Mouse (Mus musculus) monocyte, adult 2 months (primary cell): ENCODE data around the gene Gm7030.
"Not testable (repeated sequence)": the region's sequence is repeated elsewhere in the genome, so short reads cannot be mapped to it uniquely, and the experiment has no call there.

ENCODE experiments used
- DNase-seq, 2 experiments: peaks; one replicate each; pipeline ENCODE4 v3.0.0; 2022; ENCODE audit warnings: low spot score in 2 of 2, low read depth in 1 of 2

Gm7030 gene

GRCm38 (mm10) chr17:36135421-36136231, 6.4 kb upstream of the Gm7030 start:
- peak in 1 of 2 experiments; percentile 22 for DNase-seq

GRCm38 (mm10) chr17:36131516-36132265, 2.5 kb upstream of the Gm7030 start:
- DNase-seq: no peak

GRCm38 (mm10) chr17:36128525-36128924, 700 bp downstream of the Gm7030 start:
- DNase-seq: not testable (repeated sequence)

- DNase-seq: not testable (repeated sequence)
Observed at GRCm38 (mm10) chr17:36124111-36124510, 5.1 kb downstream of the Gm7030 start.

GRCm38 (mm10) chr17:36121352-36122020, 7.7 kb downstream of the Gm7030 start, which contains the start of gene Gm19684:
Gene Gm19684, plus strand, starts transcription at chr17:36121678.
- peak; percentile 41 to 44 for DNase-seq

- DNase-seq: not testable (repeated sequence)
Observed at GRCm38 (mm10) chr17:36120839-36121238, 8.4 kb downstream of the Gm7030 start.

- not testable (repeated sequence) for DNase-seq
Observed at GRCm38 (mm10) chr17:36116545-36116944, 12.7 kb downstream of the Gm7030 start.

- peak in 1 of 2 experiments; percentile 19 for DNase-seq
Observed at GRCm38 (mm10) chr17:36113979-36114593, 15.1 kb downstream of the Gm7030 start.

GRCm38 (mm10) chr17:36111510-36111868, 17.7 kb downstream of the Gm7030 start:
- peak in 1 of 2 experiments; percentile 31 for DNase-seq

- DNase-seq: peak in 1 of 2 experiments; percentile 22
Observed at GRCm38 (mm10) chr17:36110641-36111509, 18.4 kb downstream of the Gm7030 start.

GRCm38 (mm10) chr17:36110129-36110528, 19.1 kb downstream of the Gm7030 start:
- not testable (repeated sequence) for DNase-seq

GRCm38 (mm10) chr17:36102091-36102490, 27.1 kb downstream of the Gm7030 start:
- DNase-seq: not testable (repeated sequence)

GRCm38 (mm10) chr17:36099603-36100002, 29.6 kb downstream of the Gm7030 start:
- not testable (repeated sequence) for DNase-seq

- no peak for DNase-seq
Observed at GRCm38 (mm10) chr17:36093936-36094335, 35.3 kb downstream of the Gm7030 start.

- DNase-seq: not testable (repeated sequence)
Observed at GRCm38 (mm10) chr17:36092520-36092919, 36.7 kb downstream of the Gm7030 start.

- not testable (repeated sequence) for DNase-seq
Observed at GRCm38 (mm10) chr17:36091933-36092332, 37.3 kb downstream of the Gm7030 start.

GRCm38 (mm10) chr17:36085976-36086375, 43.2 kb downstream of the Gm7030 start:
- not testable (repeated sequence) for DNase-seq

- no peak for DNase-seq
Observed at GRCm38 (mm10) chr17:36083870-36084451, 45.3 kb downstream of the Gm7030 start.

GRCm38 (mm10) chr17:36083266-36083869, 45.9 kb downstream of the Gm7030 start:
- DNase-seq: peak in 1 of 2 experiments; percentile 36
